Mouse (Mus musculus): ENCODE results near the gene Cd47. TPM values are rescaled to one million over a fixed set of nuclear protein-coding genes. Genes with fewer than 3 reads are reported as not detected.

Cd47 gene
- polyA plus RNA-seq, 1 experiment from 2014 or later, result 94.9 TPM

GRCm38 (mm10) chr16:49781556-49782156 is 18.7 kb upstream of the Cd47 start:
- Histone ChIP-seq H3K9ac (ENCODE audit: low read length) (no peak overlapping the region), H3K27me3 (ENCODE audit: control insufficient read depth, insufficient read depth, low read length) (no peaks in the 10 kb centered on the region), H3K9me3 (replicated peaks; ENCODE audit: control insufficient read depth, low read length) (no peaks in the 10 kb centered on the region), H3K4me2 (ENCODE audit: low read depth, low read length) (no peak overlapping the region), H3K4me3 (replicated peaks; ENCODE audit: low read length) (no peak overlapping the region), H3K27ac (ENCODE audit: low read length) (no peak overlapping the region), H3K4me1 (ENCODE audit: control insufficient read depth, insufficient read depth, low read length) (peaks cover 1% of the 10 kb centered on the region; the same call in 1 of the 2 replicates), H3K36me3 (ENCODE audit: control insufficient read depth, insufficient read depth, low read length) (no peaks in the 10 kb centered on the region)
- WGBS, result 79% methylated on average over 5 of the region's 5 CpGs
- no peak for ATAC-seq (ENCODE audit: insufficient read depth, low FRiP score)

- no peaks in the 10 kb centered on the region for H3K9me3 ChIP-seq (replicated peaks; ENCODE audit: control insufficient read depth, low read length)
- H3K27me3 ChIP-seq (ENCODE audit: control insufficient read depth, insufficient read depth, low read length), result no peaks in the 10 kb centered on the region
- no peak overlapping the region for H3K4me3 ChIP-seq (replicated peaks; ENCODE audit: low read length)
- no peaks in the 10 kb centered on the region for H3K36me3 ChIP-seq (ENCODE audit: control insufficient read depth, insufficient read depth, low read length)
- no peaks in the 10 kb centered on the region for H3K4me1 ChIP-seq (ENCODE audit: control insufficient read depth, insufficient read depth, low read length)
- ATAC-seq (ENCODE audit: insufficient read depth, low FRiP score), result no peak
- H3K9ac ChIP-seq (ENCODE audit: low read length), result no peak overlapping the region
- H3K4me2 ChIP-seq (ENCODE audit: low read depth, low read length), result no peak overlapping the region
- H3K27ac ChIP-seq (ENCODE audit: low read length), result no peak overlapping the region
Measured at GRCm38 (mm10) chr16:49783369-49783768, 17.0 kb upstream of the Cd47 start.

GRCm38 (mm10) chr16:49786116-49786515 is 14.2 kb upstream of the Cd47 start:
- H3K27me3 ChIP-seq (ENCODE audit: control insufficient read depth, insufficient read depth, low read length), result no peaks in the 10 kb centered on the region
- ATAC-seq (ENCODE audit: insufficient read depth, low FRiP score), result no peak
- no peak overlapping the region for H3K4me2 ChIP-seq (ENCODE audit: low read depth, low read length)
- H3K4me3 ChIP-seq (replicated peaks; ENCODE audit: low read length), result no peak overlapping the region
- H3K9me3 ChIP-seq (replicated peaks; ENCODE audit: control insufficient read depth, low read length), result no peaks in the 10 kb centered on the region
- WGBS, result 93% methylated on average over 6 of the region's 6 CpGs
- H3K27ac ChIP-seq (ENCODE audit: low read length), result no peak overlapping the region
- no peaks in the 10 kb centered on the region for H3K4me1 ChIP-seq (ENCODE audit: control insufficient read depth, insufficient read depth, low read length)
- no peaks in the 10 kb centered on the region for H3K36me3 ChIP-seq (ENCODE audit: control insufficient read depth, insufficient read depth, low read length)
- no peak overlapping the region for H3K9ac ChIP-seq (ENCODE audit: low read length)

- Histone ChIP-seq H3K9ac (ENCODE audit: low read length) (no peak overlapping the region), H3K9me3 (replicated peaks; ENCODE audit: control insufficient read depth, low read length) (no peaks in the 10 kb centered on the region), H3K4me2 (ENCODE audit: low read depth, low read length) (no peak overlapping the region), H3K4me3 (replicated peaks; ENCODE audit: low read length) (no peak overlapping the region), H3K36me3 (ENCODE audit: control insufficient read depth, insufficient read depth, low read length) (no peaks in the 10 kb centered on the region), H3K27ac (ENCODE audit: low read length) (no peak overlapping the region), H3K27me3 (ENCODE audit: control insufficient read depth, insufficient read depth, low read length) (no peaks in the 10 kb centered on the region), H3K4me1 (ENCODE audit: control insufficient read depth, insufficient read depth, low read length) (no peaks in the 10 kb centered on the region)
- no peak for ATAC-seq (ENCODE audit: insufficient read depth, low FRiP score)
- 89% methylated on average over 5 of the region's 5 CpGs for WGBS
Measured at GRCm38 (mm10) chr16:49787714-49788113, 12.6 kb upstream of the Cd47 start.

- 80% methylated on average over 9 of the region's 9 CpGs for WGBS
- Histone ChIP-seq H3K4me2 (ENCODE audit: low read depth, low read length) (no peak overlapping the region), H3K27me3 (ENCODE audit: control insufficient read depth, insufficient read depth, low read length) (no peaks in the 10 kb centered on the region), H3K4me3 (replicated peaks; ENCODE audit: low read length) (no peak overlapping the region), H3K27ac (ENCODE audit: low read length) (no peak overlapping the region), H3K9me3 (replicated peaks; ENCODE audit: control insufficient read depth, low read length) (no peaks in the 10 kb centered on the region), H3K9ac (ENCODE audit: low read length) (no peak overlapping the region), H3K4me1 (ENCODE audit: control insufficient read depth, insufficient read depth, low read length) (no peaks in the 10 kb centered on the region), H3K36me3 (ENCODE audit: control insufficient read depth, insufficient read depth, low read length) (no peaks in the 10 kb centered on the region)
- ATAC-seq (ENCODE audit: insufficient read depth, low FRiP score), result no peak
Measured at GRCm38 (mm10) chr16:49790575-49791465, 9.5 kb upstream of the Cd47 start.

- Histone ChIP-seq H3K4me1 (ENCODE audit: control insufficient read depth, insufficient read depth, low read length) (no peaks in the 10 kb centered on the region), H3K9ac (ENCODE audit: low read length) (no peak overlapping the region), H3K27ac (ENCODE audit: low read length) (no peak overlapping the region), H3K36me3 (ENCODE audit: control insufficient read depth, insufficient read depth, low read length) (no peaks in the 10 kb centered on the region), H3K9me3 (replicated peaks; ENCODE audit: control insufficient read depth, low read length) (no peaks in the 10 kb centered on the region), H3K4me2 (ENCODE audit: low read depth, low read length) (no peak overlapping the region), H3K4me3 (replicated peaks; ENCODE audit: low read length) (no peak overlapping the region), H3K27me3 (ENCODE audit: control insufficient read depth, insufficient read depth, low read length) (no peaks in the 10 kb centered on the region)
- 51% methylated on average over 9 of the region's 9 CpGs for WGBS
- ATAC-seq (ENCODE audit: insufficient read depth, low FRiP score), result peak; percentile 60
Measured at GRCm38 (mm10) chr16:49792446-49792878, 7.9 kb upstream of the Cd47 start.

GRCm38 (mm10) chr16:49793596-49793995 is 6.7 kb upstream of the Cd47 start:
- ATAC-seq (ENCODE audit: insufficient read depth, low FRiP score), result no peak
- H3K27me3 ChIP-seq (ENCODE audit: control insufficient read depth, insufficient read depth, low read length), result no peaks in the 10 kb centered on the region
- 87% methylated on average over 9 of the region's 9 CpGs for WGBS
- H3K4me1 ChIP-seq (ENCODE audit: control insufficient read depth, insufficient read depth, low read length), result no peaks in the 10 kb centered on the region
- no peak overlapping the region for H3K4me2 ChIP-seq (ENCODE audit: low read depth, low read length)
- no peak overlapping the region for H3K27ac ChIP-seq (ENCODE audit: low read length)
- no peaks in the 10 kb centered on the region for H3K9me3 ChIP-seq (replicated peaks; ENCODE audit: control insufficient read depth, low read length)
- H3K4me3 ChIP-seq (replicated peaks; ENCODE audit: low read length), result no peak overlapping the region
- no peaks in the 10 kb centered on the region for H3K36me3 ChIP-seq (ENCODE audit: control insufficient read depth, insufficient read depth, low read length)
- H3K9ac ChIP-seq (ENCODE audit: low read length), result no peak overlapping the region

- Histone ChIP-seq H3K4me3 (replicated peaks; ENCODE audit: low read length) (no peak overlapping the region), H3K27me3 (ENCODE audit: control insufficient read depth, insufficient read depth, low read length) (no peaks in the 10 kb centered on the region), H3K4me2 (ENCODE audit: low read depth, low read length) (no peak overlapping the region), H3K9me3 (replicated peaks; ENCODE audit: control insufficient read depth, low read length) (no peaks in the 10 kb centered on the region), H3K36me3 (ENCODE audit: control insufficient read depth, insufficient read depth, low read length) (no peaks in the 10 kb centered on the region), H3K9ac (ENCODE audit: low read length) (no peak overlapping the region), H3K4me1 (ENCODE audit: control insufficient read depth, insufficient read depth, low read length) (peaks cover 7% of the 10 kb centered on the region; the same call in 1 of the 2 replicates), H3K27ac (ENCODE audit: low read length) (no peak overlapping the region)
- no peak for ATAC-seq (ENCODE audit: insufficient read depth, low FRiP score)
- WGBS, result 54% methylated on average over 2 of the region's 2 CpGs
Measured at GRCm38 (mm10) chr16:49796271-49796670, 4.1 kb upstream of the Cd47 start.

GRCm38 (mm10) chr16:49796954-49797353 is 3.4 kb upstream of the Cd47 start:
- no peaks in the 10 kb centered on the region for H3K9me3 ChIP-seq (replicated peaks; ENCODE audit: control insufficient read depth, low read length)

More at GRCm38 (mm10) chr16:49796954-49797353, 3.4 kb upstream of the Cd47 start:
- Histone ChIP-seq H3K27me3 (ENCODE audit: control insufficient read depth, insufficient read depth, low read length) (no peaks in the 10 kb centered on the region), H3K4me2 (ENCODE audit: low read depth, low read length) (no peak overlapping the region), H3K9ac (ENCODE audit: low read length) (no peak overlapping the region), H3K4me1 (ENCODE audit: control insufficient read depth, insufficient read depth, low read length) (peaks cover 7% of the 10 kb centered on the region; the same call in 1 of the 2 replicates), H3K36me3 (ENCODE audit: control insufficient read depth, insufficient read depth, low read length) (no peaks in the 10 kb centered on the region), H3K27ac (ENCODE audit: low read length) (no peak overlapping the region), H3K4me3 (replicated peaks; ENCODE audit: low read length) (no peak overlapping the region)
- ATAC-seq (ENCODE audit: insufficient read depth, low FRiP score), result no peak
- WGBS, result 80% methylated on average over 2 of the region's 2 CpGs

All from stomach, embryonic 16.5 days (tissue).